Mouse (Mus musculus) stomach, embryonic 14.5 days (tissue): ENCODE measurements around the gene Fancm. TPM values are rescaled to one million over a fixed set of nuclear protein-coding genes. Genes with fewer than 3 reads are reported as not detected.

Experiments
- ATAC-seq: fragments of 200-750 bp; cut with Nextera tagmentation; 2 replicates; pipeline ENCODE4 v1.8.0; 2017; ENCODE audit warnings: low read depth, moderate TSS enrichment; ENCODE audit not compliant: insufficient number of reproducible peaks, insufficient read depth, low FRiP score
- H3K27ac ChIP-seq: fragments of 300-500 bp; sonication (generic); 2 replicates; pipeline ENCODE4 v1.5.1; 2014; ENCODE audit warnings: mild to moderate bottlenecking, low read length, moderate library complexity, mixed read lengths
- H3K27me3 ChIP-seq: fragments of 300-500 bp; sonication (generic); 2 replicates; pipeline ENCODE4 v1.6.1; 2014; ENCODE audit warnings: low read length, control low read depth, mixed read lengths; ENCODE audit not compliant: control insufficient read depth, insufficient read depth
- H3K36me3 ChIP-seq: fragments of 300-500 bp; sonication (generic); 2 replicates; pipeline ENCODE4 v1.6.1; 2014; ENCODE audit warnings: mild to moderate bottlenecking, control low read depth, low read length, moderate library complexity, mixed read lengths; ENCODE audit not compliant: control insufficient read depth, insufficient read depth
- H3K4me1 ChIP-seq: fragments of 300-500 bp; sonication (generic); 2 replicates; pipeline ENCODE4 v1.6.1; 2014; ENCODE audit warnings: low read length, control low read depth, mixed read lengths; ENCODE audit not compliant: control insufficient read depth, insufficient read depth
- H3K4me2 ChIP-seq: fragments of 300-500 bp; sonication (generic); replicated peaks from 2 replicates; pipeline ENCODE4 v1.6.1; 2014; ENCODE audit warnings: low read depth, low read length, control low read depth
- H3K4me3 ChIP-seq: fragments of 300-500 bp; sonication (generic); 2 replicates; pipeline ENCODE4 v1.5.1; 2014; ENCODE audit warnings: low read depth, low read length, control low read depth
- H3K9ac ChIP-seq: fragments of 300-500 bp; sonication (generic); replicated peaks from 2 replicates; pipeline ENCODE4 v1.6.1; 2014; ENCODE audit warnings: low read depth, mild to moderate bottlenecking, control low read depth, low read length, moderate library complexity, mixed read lengths
- H3K9me3 ChIP-seq: fragments of 300-500 bp; sonication (generic); 2 replicates; pipeline ENCODE4 v1.6.1; 2016; ENCODE audit warnings: low read depth, low read length, control low read depth; ENCODE audit not compliant: control insufficient read depth
- WGBS: fragments of 180-500 bp; shearing (Covaris S2); extraction: QIAGEN DNeasy Blood & Tissue Kit; methylation state at CpG from one replicate; pipeline ENCODE4 v1.1.7; 2014; 5-methylcytosine and 5-hydroxymethylcytosine counted together
- polyA plus RNA-seq: library from polyadenylated mRNA; unstranded; fragments of >200 nt; fragmentation: Nextera tagmentation; extraction: Ambion mirVana; gene quantifications from 2 replicates; pipeline ENCODE4 v1.2.1, GENCODE M21; 2014

The Fancm gene
- polyA plus RNA-seq, 1 experiment from 2014 or later: 9.3 TPM

DNA sequence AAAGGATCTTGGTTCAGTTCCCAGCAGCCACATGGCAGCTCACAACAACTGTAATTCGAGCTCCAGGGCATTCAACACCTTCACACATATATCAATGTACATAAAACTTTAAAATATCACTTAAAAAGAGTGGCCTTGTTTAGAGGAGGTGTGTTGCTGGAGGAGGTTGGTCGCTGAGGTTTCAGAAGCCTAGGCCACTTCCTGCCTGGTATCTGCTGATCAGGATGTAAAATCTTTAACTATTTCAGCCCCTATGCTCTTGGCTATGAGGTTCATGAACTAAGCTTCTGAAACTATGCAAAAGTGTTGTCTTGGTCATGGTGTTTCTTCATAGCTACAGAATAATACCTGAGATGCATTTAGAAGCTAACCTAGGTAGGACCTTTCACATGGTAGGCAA lies 10.2 kb upstream of the Fancm start:
- WGBS: 65% methylated on average over 2 of the region's 2 CpGs
- Histone ChIP-seq H3K4me1 (no peaks in the 10 kb centered on the region), H3K4me3 (no peak overlapping the region), H3K27ac (no peak overlapping the region), H3K27me3 (no peaks in the 10 kb centered on the region), H3K9ac (no peak overlapping the region), H3K36me3 (peaks cover 43% of the 10 kb centered on the region), H3K4me2 (no peak overlapping the region), H3K9me3 (no peaks in the 10 kb centered on the region)
- ATAC-seq: no peak

DNA sequence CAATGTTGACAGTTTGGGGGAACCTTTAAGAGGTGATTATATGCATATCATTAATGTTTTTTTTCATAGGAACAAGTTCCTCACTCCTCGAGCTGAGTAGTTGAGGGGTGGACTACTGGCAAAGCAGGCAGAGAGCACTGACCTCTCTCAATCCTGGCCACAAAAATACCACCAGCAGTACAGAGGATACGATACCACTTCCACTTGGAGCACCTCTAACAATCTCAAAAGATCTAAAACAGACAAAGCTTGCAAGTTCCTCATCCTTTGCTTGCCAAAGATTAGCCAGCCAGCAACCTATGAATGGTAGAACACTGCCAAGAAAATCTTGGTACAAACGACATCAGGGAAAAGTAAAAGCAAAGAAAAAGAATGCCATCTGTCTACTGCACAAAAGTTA lies 9.2 kb upstream of the Fancm start:
- Histone ChIP-seq H3K27ac (no peak overlapping the region), H3K36me3 (peaks cover 33% of the 10 kb centered on the region), H3K27me3 (no peaks in the 10 kb centered on the region), H3K4me3 (no peak overlapping the region), H3K9me3 (no peaks in the 10 kb centered on the region), H3K4me1 (no peaks in the 10 kb centered on the region), H3K9ac (no peak overlapping the region), H3K4me2 (no peak overlapping the region)
- 63% methylated on average over 3 of the region's 3 CpGs for WGBS
- no peak for ATAC-seq

DNA sequence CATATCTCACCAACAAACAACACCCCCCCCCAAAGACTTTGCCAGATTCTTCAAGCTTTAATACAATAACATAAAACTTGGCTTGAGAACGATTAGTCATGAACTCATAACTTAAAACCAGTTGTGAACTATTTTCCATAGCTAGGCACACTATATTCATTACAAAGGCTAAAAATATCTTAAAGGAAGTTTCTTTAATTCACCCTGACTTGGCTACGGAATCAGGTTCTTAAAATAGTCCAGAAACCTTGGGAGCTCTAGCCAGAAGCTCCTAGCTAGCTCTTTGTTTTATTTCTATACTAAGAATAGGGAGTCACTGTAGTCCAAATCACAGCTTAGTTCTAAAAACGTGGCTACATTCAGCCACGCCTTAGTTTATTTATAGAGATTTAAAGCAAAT lies 7.0 kb upstream of the Fancm start:
- ATAC-seq: no peak
- H3K27me3 ChIP-seq: no peaks in the 10 kb centered on the region
- H3K9ac ChIP-seq: no peak overlapping the region
- whole genome bisulfite sequencing: 65% methylated on average over 4 of the region's 4 CpGs
- no peaks in the 10 kb centered on the region for H3K9me3 ChIP-seq
- no peak overlapping the region for H3K4me2 ChIP-seq
- no peak overlapping the region for H3K4me3 ChIP-seq
- H3K36me3 ChIP-seq: peaks cover 20% of the 10 kb centered on the region
- no peak overlapping the region for H3K27ac ChIP-seq
- 0 out of 2 replicates have a peak, but pooled peaks cover 5% of the 10 kb centered on the region for H3K4me1 ChIP-seq

DNA sequence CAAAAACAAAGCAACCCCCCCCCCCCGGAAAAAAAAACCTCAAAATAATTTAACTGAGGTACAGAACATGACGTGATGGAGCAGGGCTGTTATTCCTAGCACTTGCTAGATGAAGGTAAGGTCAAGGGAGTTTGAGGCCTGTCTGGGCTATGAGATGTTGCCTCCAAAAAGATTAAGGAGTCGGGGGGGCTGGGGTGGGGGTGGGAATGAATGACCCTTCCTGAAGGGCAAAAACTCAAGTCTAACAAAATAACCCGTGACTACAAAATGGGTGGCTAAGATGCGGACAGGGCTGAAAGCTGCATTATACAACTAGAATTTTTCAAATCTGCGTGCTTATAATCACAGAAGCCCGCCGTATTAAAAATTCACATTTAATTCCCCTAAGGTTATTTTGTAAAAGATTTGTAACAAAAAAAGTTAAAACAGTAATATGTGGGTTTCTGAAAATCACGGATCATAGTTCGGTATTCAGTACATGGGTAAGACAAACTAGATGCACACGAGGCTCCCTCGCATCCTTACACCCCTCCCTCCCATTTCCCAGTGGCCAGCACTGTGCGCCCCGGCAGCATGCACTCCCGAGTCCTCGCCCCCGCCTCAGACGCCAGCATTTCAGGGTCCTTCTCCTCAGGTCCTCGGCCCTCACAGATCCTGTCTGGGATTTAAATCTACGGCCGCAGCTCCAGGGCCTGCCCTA lies 2.3 kb upstream of the Fancm start:
- peak overlapping the region; percentile 91 for H3K27ac ChIP-seq
- H3K4me1 ChIP-seq: 0 out of 2 replicates have a peak, but pooled peaks cover 13% of the 10 kb centered on the region
- H3K4me3 ChIP-seq: peak overlapping the region; percentile 72
- no peaks in the 10 kb centered on the region for H3K27me3 ChIP-seq
- no peaks in the 10 kb centered on the region; the same call in none of the 2 replicates for H3K36me3 ChIP-seq
- 2% methylated on average over 21 of the region's 21 CpGs for WGBS
- peak; percentile 54 for ATAC-seq
- H3K4me2 ChIP-seq: peak overlapping the region; percentile 70
- peak overlapping the region; percentile 89 for H3K9ac ChIP-seq
- no peaks in the 10 kb centered on the region for H3K9me3 ChIP-seq

DNA sequence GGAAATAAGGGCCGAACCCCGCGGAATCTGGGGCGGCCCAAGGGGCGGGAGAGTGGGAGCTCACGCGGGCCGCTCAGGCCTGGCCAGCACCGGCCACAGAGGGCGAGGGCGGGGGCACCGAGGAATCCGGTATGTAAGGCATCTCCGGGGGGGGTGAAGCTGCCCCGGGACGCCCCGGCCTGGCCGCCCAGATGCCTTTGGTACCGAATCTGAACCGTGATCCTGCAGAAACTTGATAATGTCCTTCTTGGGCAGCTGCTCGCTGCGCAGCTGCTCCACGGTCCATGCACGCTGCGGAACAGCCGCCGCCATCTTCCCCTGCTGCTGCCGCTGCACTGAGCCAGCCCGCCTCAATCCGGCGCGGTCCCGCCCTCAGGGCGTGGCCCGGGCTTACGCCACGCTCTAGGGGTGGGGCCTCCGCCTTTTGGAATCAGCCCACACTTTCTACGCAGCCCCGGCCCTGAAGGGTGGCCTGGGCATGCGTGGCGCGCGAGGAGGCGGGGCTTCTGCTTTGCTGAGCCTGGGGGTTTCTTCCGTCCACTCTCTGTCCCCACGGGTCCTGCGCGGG lies 1.7 kb upstream of the Fancm start, which contains the start of gene Fkbp3:
Gene Fkbp3, minus strand, starts transcription at position 397 of the 568 bp plus-strand sequence.
- no peaks in the 10 kb centered on the region for H3K27me3 ChIP-seq
- H3K4me2 ChIP-seq: peak within 1 kb of the TSS; percentile 70
- H3K4me3 ChIP-seq: peak within 1 kb of the TSS; percentile 72
- H3K36me3 ChIP-seq: no peaks in the 10 kb centered on the region; the same call in none of the 2 replicates
- ATAC-seq: peak; percentile 99
- WGBS: under 1% methylated on average over 46 of the region's 49 CpGs
- H3K9ac ChIP-seq: peak within 1 kb of the TSS; percentile 89
- H3K27ac ChIP-seq: peak within 1 kb of the TSS; percentile 91
- H3K4me1 ChIP-seq: 0 out of 2 replicates have a peak, but pooled peaks cover 13% of the 10 kb centered on the region
- H3K9me3 ChIP-seq: no peaks in the 10 kb centered on the region

DNA sequence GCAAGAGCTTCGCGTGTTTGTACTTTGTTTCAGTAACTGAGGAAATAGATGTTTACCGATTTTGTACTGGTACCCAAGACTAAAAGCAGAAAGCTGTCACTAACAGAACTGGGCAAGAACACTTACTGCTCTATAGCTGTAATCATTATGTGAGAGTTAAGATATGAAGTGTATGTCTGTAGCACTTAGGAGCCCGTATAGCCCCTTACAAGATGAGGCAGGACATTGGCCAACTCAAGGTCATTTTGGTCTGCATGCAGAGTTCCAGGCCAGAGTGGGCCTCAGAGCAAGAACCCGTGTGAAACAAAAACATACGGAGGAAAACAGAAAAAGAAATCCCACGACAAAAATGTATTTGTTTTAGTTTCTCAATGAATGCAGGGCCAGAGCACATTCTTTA lies 752 bp upstream of the Fancm start:
- H3K9ac ChIP-seq: no peak overlapping the region
- ATAC-seq: no peak
- 0 out of 2 replicates have a peak, but pooled peaks cover 13% of the 10 kb centered on the region for H3K4me1 ChIP-seq
- H3K4me3 ChIP-seq: peak overlapping the region; percentile 72
- no peaks in the 10 kb centered on the region for H3K36me3 ChIP-seq
- H3K9me3 ChIP-seq: no peaks in the 10 kb centered on the region
- H3K4me2 ChIP-seq: peak overlapping the region; percentile 70
- no peaks in the 10 kb centered on the region for H3K27me3 ChIP-seq
- H3K27ac ChIP-seq: peak overlapping the region; percentile 91; the same call in 1 of the 2 replicates
- 45% methylated on average over 7 of the region's 7 CpGs for WGBS

DNA sequence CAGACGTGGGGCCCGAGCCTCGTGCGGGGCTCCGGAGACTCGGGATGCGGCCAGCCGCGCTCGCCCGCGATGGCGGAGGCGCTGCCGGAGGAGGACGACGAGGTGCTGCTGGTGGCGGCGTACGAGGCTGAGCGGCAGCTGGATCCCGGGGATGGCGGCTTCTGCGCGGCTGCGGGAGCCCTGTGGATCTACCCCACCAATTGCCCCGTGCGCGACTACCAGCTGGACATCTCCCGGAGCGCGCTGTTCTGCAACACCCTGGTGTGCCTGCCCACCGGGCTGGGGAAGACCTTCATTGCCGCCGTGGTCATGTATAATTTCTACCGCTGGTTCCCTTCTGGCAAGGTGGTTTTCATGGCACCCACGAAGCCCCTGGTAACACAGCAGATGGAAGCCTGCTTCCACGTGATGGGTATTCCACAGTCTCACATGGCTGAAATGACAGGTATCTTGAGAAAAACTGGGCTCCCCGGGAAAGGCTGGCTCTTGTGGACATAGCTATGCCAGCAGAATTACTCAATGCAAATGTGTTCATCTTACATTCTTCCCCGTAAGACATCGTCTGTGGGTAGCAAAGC lies 419 bp downstream of the Fancm start:
- ATAC-seq: no peak
- WGBS: under 1% methylated on average over 38 of the region's 41 CpGs
- 0 out of 2 replicates have a peak, but pooled peaks cover 13% of the 10 kb centered on the region for H3K4me1 ChIP-seq
- H3K27me3 ChIP-seq: no peaks in the 10 kb centered on the region
- peak overlapping the region; percentile 79 for H3K27ac ChIP-seq
- H3K9me3 ChIP-seq: no peaks in the 10 kb centered on the region
- H3K4me3 ChIP-seq: peak overlapping the region; percentile 72
- no peaks in the 10 kb centered on the region for H3K36me3 ChIP-seq
- H3K9ac ChIP-seq: peak overlapping the region; percentile 54
- peak overlapping the region; percentile 70 for H3K4me2 ChIP-seq

DNA sequence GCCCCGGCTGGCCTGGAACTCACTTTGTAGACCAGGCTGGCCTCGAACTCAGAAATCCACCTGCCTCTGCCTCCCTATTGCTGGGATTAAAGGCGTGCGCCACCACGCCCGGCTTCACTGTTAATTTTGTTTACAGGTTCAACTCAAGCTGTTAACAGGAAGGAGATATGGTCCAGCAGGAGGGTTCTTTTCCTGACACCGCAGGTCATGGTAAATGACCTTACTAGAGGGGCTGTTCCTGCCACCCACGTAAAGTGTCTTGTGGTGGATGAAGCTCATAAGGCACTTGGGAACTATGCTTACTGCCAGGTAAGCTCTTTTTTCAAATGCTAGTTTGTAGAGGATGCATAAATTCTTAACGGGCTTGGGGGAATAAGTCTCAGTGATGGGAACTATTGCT lies 1.5 kb downstream of the Fancm start:
- peak overlapping the region; percentile 70 for H3K4me2 ChIP-seq
- 72% methylated on average over 9 of the region's 9 CpGs for WGBS
- H3K9ac ChIP-seq: no peak overlapping the region
- 0 out of 2 replicates have a peak, but pooled peaks cover 13% of the 10 kb centered on the region for H3K4me1 ChIP-seq
- no peak for ATAC-seq
- no peaks in the 10 kb centered on the region for H3K9me3 ChIP-seq
- peak overlapping the region; percentile 72; the same call in 1 of the 2 replicates for H3K4me3 ChIP-seq
- no peaks in the 10 kb centered on the region; the same call in 1 of the 2 replicates for H3K36me3 ChIP-seq
- H3K27me3 ChIP-seq: no peaks in the 10 kb centered on the region
- H3K27ac ChIP-seq: no peak overlapping the region
